Mouse (Mus musculus): Measurements from ENCODE around the gene Serpinb13. TPM values are rescaled to one million over a fixed set of nuclear protein-coding genes. Genes with fewer than 3 reads are reported as not detected.

The Serpinb13 gene
- not detected in 2 replicates for polyA plus RNA-seq (2014; fragmentation: Nextera tagmentation; extraction: Ambion mirVana)

DNA sequence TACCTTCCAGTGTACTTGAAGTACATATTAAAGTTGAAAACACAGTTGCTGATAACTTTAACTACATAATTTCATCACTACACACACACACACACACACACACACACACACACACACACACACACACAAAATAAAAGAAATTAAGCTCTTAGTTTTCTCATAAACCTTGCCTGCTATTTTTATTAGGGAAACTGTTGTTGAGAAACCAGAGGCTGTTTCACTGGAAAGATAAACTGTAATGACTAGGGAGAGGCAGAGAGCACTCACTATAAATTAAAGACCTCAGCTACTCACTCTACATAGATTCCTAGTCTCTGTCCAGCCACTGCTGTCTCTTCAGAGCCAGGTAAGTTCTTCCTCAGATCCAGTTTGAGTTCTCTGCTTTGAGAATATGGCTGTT, at the start of gene Serpinb13:
Gene Serpinb13, plus strand, starts transcription at position 301 of the 400 bp plus-strand sequence.
- no peaks in the 10 kb centered on the region for H3K36me3 ChIP-seq (ENCODE audit: insufficient read depth)
- no peaks in the 10 kb centered on the region for H3K4me1 ChIP-seq (ENCODE audit: insufficient read depth)
- DNase-seq (no peak), ATAC-seq (ENCODE audit: insufficient read depth) (no peak)
- H3K9ac ChIP-seq, result no peak within 1 kb of the TSS
- no peak for TF ChIP-seq CTCF (IDR thresholded peaks at IDR 0.05; ENCODE audit: low read depth)
- no peak within 1 kb of the TSS for H3K4me3 ChIP-seq (ENCODE audit: low read depth, low read length)
- H3K27ac ChIP-seq (ENCODE audit: low read depth), result no peak within 1 kb of the TSS
- H3K9me3 ChIP-seq (ENCODE audit: low read depth, low read length), result no peaks in the 10 kb centered on the region
- H3K4me2 ChIP-seq, result no peak within 1 kb of the TSS
- H3K27me3 ChIP-seq (ENCODE audit: insufficient read depth, low read length), result no peaks in the 10 kb centered on the region

DNA sequence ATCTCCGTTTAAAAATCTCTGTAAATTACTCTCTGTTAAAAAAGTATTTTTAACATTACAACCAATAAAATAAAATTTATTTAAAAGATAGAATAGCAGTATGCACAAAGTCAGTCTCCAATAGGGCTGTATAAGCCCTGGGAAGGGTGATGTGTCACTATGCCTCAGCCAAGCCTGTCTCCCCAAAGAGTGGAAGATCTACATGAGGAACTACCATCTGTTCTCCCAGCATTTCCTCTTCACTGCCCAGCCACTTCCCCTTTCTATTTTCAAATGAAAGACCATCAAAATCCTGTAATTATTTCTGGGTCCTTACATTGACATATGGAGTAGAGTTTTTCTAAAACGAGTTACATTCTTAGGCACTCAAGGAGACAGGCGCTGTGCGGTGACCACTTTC, 48.8 kb upstream of the Serpinb13 start:
- H3K27ac ChIP-seq (ENCODE audit: low read depth), result no peak overlapping the region
- H3K4me3 ChIP-seq (ENCODE audit: low read depth, low read length), result no peak overlapping the region
- H3K27me3 ChIP-seq (ENCODE audit: insufficient read depth, low read length), result no peaks in the 10 kb centered on the region
- H3K36me3 ChIP-seq (ENCODE audit: insufficient read depth), result no peaks in the 10 kb centered on the region
- TF ChIP-seq CTCF (IDR thresholded peaks at IDR 0.05; ENCODE audit: low read depth), result no peak
- no peaks in the 10 kb centered on the region for H3K9me3 ChIP-seq (ENCODE audit: low read depth, low read length)
- DNase-seq (no peak), ATAC-seq (ENCODE audit: insufficient read depth) (no peak)
- no peaks in the 10 kb centered on the region for H3K4me1 ChIP-seq (ENCODE audit: insufficient read depth)
- H3K9ac ChIP-seq, result no peak overlapping the region
- no peak overlapping the region for H3K4me2 ChIP-seq
- WGBS, result 70% methylated on average over 4 of the region's 4 CpGs

DNA sequence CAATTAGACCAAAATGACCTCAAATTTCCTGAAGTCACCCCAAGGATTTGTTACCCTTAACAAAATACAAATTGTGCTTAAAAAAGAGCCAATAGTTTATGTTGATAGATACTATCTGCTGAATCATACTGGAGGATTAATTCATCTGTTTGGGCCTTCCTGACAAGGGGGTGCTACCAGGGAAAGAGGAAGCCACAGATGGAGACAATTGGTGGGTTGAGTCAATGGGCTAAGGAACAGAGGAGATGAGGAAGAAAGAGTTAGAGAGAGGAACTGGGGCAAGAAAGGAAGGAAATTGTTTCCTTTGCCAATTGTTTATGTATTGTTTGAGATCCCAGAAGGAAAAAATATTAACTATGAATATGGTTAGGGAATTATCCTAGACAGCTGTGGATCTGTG, 47.1 kb upstream of the Serpinb13 start:
- Histone ChIP-seq H3K9me3 (ENCODE audit: low read depth, low read length) (no peaks in the 10 kb centered on the region), H3K4me1 (ENCODE audit: insufficient read depth) (no peaks in the 10 kb centered on the region), H3K27me3 (ENCODE audit: insufficient read depth, low read length) (no peaks in the 10 kb centered on the region), H3K27ac (ENCODE audit: low read depth) (no peak overlapping the region), H3K9ac (no peak overlapping the region), H3K4me3 (ENCODE audit: low read depth, low read length) (no peak overlapping the region), H3K36me3 (ENCODE audit: insufficient read depth) (no peaks in the 10 kb centered on the region), H3K4me2 (no peak overlapping the region)
- TF ChIP-seq CTCF (IDR thresholded peaks at IDR 0.05; ENCODE audit: low read depth), result no peak
- DNase-seq, result no peak
- no peak for ATAC-seq (ENCODE audit: insufficient read depth)

DNA sequence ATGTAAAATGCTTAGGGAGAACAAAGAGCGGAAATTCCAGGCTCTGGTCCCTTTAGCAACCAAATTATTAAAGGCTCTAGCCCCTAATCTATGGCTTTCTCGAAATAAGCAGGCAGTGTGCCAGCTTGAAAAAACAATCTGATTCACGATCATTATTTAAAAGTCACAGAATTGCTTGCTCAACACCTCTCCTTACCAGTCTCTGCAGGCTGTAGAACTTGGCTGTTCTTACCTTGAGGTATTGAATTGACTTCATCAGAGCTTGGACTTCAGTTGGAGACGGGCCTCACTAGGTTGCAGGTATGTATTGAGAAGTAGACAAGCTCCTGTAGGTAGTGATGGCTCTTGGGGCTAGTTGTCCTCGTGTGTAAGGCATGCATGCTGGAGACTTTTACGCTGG, 46.5 kb upstream of the Serpinb13 start, which contains the start of gene Serpinb12:
Gene Serpinb12, plus strand, starts transcription at position 185 of the 400 bp plus-strand sequence.
- H3K4me2 ChIP-seq, result no peak within 1 kb of the TSS
- ATAC-seq (ENCODE audit: insufficient read depth) (no peak), DNase-seq (no peak)
- 79% methylated on average over 6 of the region's 6 CpGs for WGBS
- no peaks in the 10 kb centered on the region for H3K36me3 ChIP-seq (ENCODE audit: insufficient read depth)
- H3K9me3 ChIP-seq (ENCODE audit: low read depth, low read length), result no peaks in the 10 kb centered on the region
- no peak for TF ChIP-seq CTCF (IDR thresholded peaks at IDR 0.05; ENCODE audit: low read depth)
- H3K27me3 ChIP-seq (ENCODE audit: insufficient read depth, low read length), result no peaks in the 10 kb centered on the region
- H3K9ac ChIP-seq, result no peak within 1 kb of the TSS
- no peak within 1 kb of the TSS for H3K27ac ChIP-seq (ENCODE audit: low read depth)
- H3K4me3 ChIP-seq (ENCODE audit: low read depth, low read length), result no peak within 1 kb of the TSS
- H3K4me1 ChIP-seq (ENCODE audit: insufficient read depth), result no peaks in the 10 kb centered on the region

DNA sequence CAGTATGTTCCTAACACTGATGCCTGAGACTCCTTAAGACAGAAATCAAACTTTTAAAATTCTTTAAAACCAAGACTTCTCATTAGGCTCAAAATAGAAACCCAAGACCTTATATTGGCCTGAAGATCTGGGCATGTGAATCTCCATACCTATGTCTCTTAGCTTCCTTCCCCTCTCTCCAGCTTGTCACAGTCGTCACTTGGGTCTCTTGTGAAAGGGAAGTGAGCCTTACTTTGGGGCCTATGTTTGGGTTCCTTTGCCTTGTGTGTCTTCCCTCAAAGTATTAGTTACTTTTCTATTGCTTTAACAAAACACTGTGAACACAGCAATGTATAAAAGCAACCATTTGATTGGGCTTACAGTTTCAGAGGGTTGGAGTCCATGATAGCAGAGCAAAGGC, 33.6 kb upstream of the Serpinb13 start:
- no peak for DNase-seq
- Histone ChIP-seq H3K36me3 (ENCODE audit: insufficient read depth) (no peaks in the 10 kb centered on the region), H3K4me3 (ENCODE audit: low read depth, low read length) (no peak overlapping the region), H3K4me1 (ENCODE audit: insufficient read depth) (no peaks in the 10 kb centered on the region), H3K4me2 (no peak overlapping the region), H3K9me3 (ENCODE audit: low read depth, low read length) (no peaks in the 10 kb centered on the region), H3K27me3 (ENCODE audit: insufficient read depth, low read length) (no peaks in the 10 kb centered on the region), H3K9ac (no peak overlapping the region), H3K27ac (ENCODE audit: low read depth) (no peak overlapping the region)
- 59% methylated on average over 1 of the region's 1 CpGs for WGBS
- TF ChIP-seq CTCF (IDR thresholded peaks at IDR 0.05; ENCODE audit: low read depth), result no peak
- no peak for ATAC-seq (ENCODE audit: insufficient read depth)

DNA sequence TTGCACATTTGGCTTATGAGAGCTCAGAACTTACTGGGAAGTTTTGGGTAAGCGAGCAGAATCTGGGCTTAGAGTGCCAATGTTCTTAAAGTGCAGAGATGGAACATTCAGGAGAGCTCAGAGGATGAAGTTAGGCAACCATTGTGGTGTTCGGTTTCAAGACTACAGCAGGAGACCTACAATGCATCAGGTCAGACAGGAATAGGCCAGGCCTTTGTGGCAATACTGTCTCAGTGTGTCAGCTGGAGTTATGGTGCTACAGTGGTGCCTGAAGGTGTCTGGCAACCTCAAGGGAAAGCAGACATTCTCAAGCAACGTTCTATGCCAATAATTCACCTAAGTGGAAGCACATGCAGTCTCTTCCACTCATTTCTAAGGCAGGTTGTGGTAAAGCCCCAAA, 20.8 kb upstream of the Serpinb13 start:
- no peak overlapping the region for H3K4me3 ChIP-seq (ENCODE audit: low read depth, low read length)
- no peaks in the 10 kb centered on the region for H3K4me1 ChIP-seq (ENCODE audit: insufficient read depth)
- no peaks in the 10 kb centered on the region for H3K27me3 ChIP-seq (ENCODE audit: insufficient read depth, low read length)
- 68% methylated on average over 3 of the region's 3 CpGs for WGBS
- H3K9ac ChIP-seq, result no peak overlapping the region
- no peak overlapping the region for H3K4me2 ChIP-seq
- no peak for ATAC-seq (ENCODE audit: insufficient read depth)
- H3K36me3 ChIP-seq (ENCODE audit: insufficient read depth), result no peaks in the 10 kb centered on the region
- no peak overlapping the region for H3K27ac ChIP-seq (ENCODE audit: low read depth)
- TF ChIP-seq CTCF (IDR thresholded peaks at IDR 0.05; ENCODE audit: low read depth), result no peak
- no peak for DNase-seq
- H3K9me3 ChIP-seq (ENCODE audit: low read depth, low read length), result no peaks in the 10 kb centered on the region

DNA sequence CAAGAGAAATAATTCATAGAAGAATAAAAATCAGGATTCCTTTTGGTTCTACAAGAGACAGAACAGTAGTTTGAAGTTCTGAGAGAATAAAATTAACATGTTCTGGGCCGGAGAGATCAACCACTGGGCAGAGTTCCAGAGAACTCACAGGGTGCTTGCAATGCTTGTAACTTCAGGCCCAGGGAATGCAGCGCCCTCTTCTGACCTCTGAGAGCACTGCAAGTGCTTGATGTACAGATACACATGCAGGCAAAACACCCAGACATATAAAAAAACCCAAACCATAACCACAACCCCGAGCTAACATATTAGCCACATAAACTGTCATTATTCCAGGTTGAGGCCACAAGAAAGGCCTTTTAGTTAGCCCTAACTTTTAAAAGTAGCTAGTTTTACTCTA, 19.8 kb upstream of the Serpinb13 start:
- 32% methylated on average over 3 of the region's 3 CpGs for WGBS
- H3K27me3 ChIP-seq (ENCODE audit: insufficient read depth, low read length), result no peaks in the 10 kb centered on the region
- H3K4me2 ChIP-seq, result no peak overlapping the region
- ATAC-seq (ENCODE audit: insufficient read depth) (no peak), DNase-seq (peak; percentile 41)
- H3K27ac ChIP-seq (ENCODE audit: low read depth), result no peak overlapping the region
- H3K4me1 ChIP-seq (ENCODE audit: insufficient read depth), result no peaks in the 10 kb centered on the region
- no peaks in the 10 kb centered on the region for H3K9me3 ChIP-seq (ENCODE audit: low read depth, low read length)
- H3K9ac ChIP-seq, result no peak overlapping the region
- TF ChIP-seq CTCF (IDR thresholded peaks at IDR 0.05; ENCODE audit: low read depth), result peak; percentile 25; the same call in 1 of the 2 replicates
- no peak overlapping the region for H3K4me3 ChIP-seq (ENCODE audit: low read depth, low read length)
- no peaks in the 10 kb centered on the region for H3K36me3 ChIP-seq (ENCODE audit: insufficient read depth)

DNA sequence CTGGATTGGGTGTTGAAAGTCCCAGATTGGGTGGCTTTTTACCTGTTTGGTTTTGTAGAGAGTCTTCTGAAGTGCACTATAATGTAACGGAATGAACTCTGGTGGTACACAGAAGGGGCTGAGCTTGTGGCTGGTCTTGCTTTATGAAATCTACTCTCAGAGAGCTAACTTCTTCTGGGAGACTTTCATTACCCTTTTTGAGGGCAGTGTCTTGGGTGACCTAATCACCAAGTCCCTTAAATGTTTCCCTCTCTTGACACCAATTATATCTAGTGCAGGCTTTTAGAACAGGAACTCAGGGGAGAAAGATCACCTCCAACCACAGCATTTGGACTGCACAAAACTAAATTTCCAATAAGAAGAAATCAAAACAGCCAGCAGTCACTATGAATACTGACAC, 2.3 kb downstream of the Serpinb13 start:
- DNase-seq, result no peak
- no peak for ATAC-seq (ENCODE audit: insufficient read depth)
- TF ChIP-seq CTCF (IDR thresholded peaks at IDR 0.05; ENCODE audit: low read depth), result no peak
- no peak overlapping the region for H3K4me2 ChIP-seq
- no peak overlapping the region for H3K9ac ChIP-seq
- no peak overlapping the region for H3K27ac ChIP-seq (ENCODE audit: low read depth)
- no peak overlapping the region for H3K4me3 ChIP-seq (ENCODE audit: low read depth, low read length)
- no peaks in the 10 kb centered on the region for H3K36me3 ChIP-seq (ENCODE audit: insufficient read depth)
- WGBS, result 84% methylated on average over 1 of the region's 1 CpGs
- H3K27me3 ChIP-seq (ENCODE audit: insufficient read depth, low read length), result no peaks in the 10 kb centered on the region
- no peaks in the 10 kb centered on the region for H3K4me1 ChIP-seq (ENCODE audit: insufficient read depth)
- H3K9me3 ChIP-seq (ENCODE audit: low read depth, low read length), result no peaks in the 10 kb centered on the region

Data from lung, embryonic 14.5 days (tissue).